Mouse (Mus musculus): ENCODE results near the gene Kctd19.

Kctd19 gene

DNA sequence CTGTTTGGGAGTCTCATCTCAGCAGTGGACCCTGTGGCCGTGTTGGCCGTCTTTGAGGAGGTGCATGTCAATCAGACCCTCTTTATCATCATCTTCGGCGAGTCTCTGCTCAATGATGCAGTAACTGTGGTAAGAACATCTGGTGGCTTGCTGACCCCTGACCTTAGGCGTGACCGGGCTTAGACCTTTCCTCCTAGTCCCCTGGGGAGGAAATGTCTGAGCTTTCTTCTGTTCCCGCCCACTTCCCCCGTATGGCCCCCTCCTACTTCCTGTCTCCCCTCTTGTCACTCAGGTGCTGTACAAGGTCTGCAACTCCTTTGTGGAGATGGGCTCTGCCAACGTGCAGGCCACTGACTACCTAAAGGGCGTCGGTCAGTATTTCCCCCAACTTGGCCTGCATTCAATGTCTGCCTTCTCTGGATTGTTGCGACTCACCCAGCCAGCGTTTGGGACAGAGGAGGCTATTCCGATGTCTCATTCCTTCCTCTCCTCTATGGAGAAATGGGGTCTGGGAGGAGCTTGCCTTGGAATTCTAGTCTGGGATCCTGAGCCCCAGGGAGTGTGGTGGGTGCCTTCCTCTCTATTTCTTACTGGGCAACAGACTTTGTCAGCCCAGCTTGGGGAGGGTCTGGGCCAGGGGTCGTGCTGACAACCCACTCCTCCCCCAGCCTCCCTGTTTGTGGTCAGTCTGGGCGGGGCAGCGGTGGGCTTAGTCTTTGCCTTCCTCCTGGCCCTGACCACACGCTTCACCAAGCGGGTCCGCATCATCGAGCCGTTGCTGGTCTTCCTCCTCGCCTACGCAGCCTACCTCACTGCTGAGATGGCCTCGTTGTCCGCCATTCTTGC, 57.9 kb downstream of the Kctd19 start:
- peak; percentile 55 to 57 for DNase-seq

- no peak for DNase-seq
These were observed 58.8 kb downstream of the Kctd19 start for GRCm38 (mm10) chr8:105354549-105354948.

GRCm38 (mm10) chr8:105353583-105354135, 59.6 kb downstream of the Kctd19 start:
- DNase-seq = no peak

- DNase-seq = no peak
These were observed 63.1 kb downstream of the Kctd19 start for GRCm38 (mm10) chr8:105350186-105350585.

DNA sequence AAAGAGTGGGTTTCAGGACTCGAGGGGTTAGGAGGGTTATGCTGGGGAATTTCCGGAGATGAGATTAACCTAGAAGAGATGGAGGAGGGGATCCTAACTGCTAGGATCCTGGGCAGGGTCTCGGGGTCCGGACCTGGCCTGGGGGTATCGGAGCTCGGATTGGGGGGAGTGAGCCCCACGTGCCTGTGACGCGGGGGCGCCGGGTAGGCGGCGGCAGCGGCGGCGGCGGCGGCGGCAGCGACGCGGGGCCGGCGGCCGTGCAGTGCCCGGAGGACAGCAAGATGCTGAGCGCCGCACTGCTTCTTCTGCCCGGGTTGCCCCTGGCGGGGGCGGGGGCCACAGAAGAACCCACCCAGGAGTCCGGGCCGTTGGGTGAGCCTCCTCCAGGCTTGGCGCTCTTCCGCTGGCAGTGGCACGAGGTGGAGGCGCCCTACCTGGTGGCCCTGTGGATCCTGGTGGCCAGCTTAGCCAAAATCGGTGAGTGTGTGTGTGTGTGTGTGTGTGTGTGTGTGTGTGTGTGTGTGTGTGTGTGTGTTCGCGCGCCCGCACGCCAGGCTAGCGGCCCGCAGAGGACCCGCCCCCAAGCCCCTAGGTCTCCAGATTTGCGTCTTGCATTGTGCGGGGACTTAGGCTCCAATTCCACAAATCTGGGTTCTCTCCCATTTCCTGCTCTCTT, 64.1 kb downstream of the Kctd19 start:
- no peak for DNase-seq

GRCm38 (mm10) chr8:105348450-105349095, 64.7 kb downstream of the Kctd19 start, which contains the start of gene Slc9a5:
TSS of gene Slc9a5 (plus strand) at chr8:105348843.
- DNase-seq = no peak

DNA sequence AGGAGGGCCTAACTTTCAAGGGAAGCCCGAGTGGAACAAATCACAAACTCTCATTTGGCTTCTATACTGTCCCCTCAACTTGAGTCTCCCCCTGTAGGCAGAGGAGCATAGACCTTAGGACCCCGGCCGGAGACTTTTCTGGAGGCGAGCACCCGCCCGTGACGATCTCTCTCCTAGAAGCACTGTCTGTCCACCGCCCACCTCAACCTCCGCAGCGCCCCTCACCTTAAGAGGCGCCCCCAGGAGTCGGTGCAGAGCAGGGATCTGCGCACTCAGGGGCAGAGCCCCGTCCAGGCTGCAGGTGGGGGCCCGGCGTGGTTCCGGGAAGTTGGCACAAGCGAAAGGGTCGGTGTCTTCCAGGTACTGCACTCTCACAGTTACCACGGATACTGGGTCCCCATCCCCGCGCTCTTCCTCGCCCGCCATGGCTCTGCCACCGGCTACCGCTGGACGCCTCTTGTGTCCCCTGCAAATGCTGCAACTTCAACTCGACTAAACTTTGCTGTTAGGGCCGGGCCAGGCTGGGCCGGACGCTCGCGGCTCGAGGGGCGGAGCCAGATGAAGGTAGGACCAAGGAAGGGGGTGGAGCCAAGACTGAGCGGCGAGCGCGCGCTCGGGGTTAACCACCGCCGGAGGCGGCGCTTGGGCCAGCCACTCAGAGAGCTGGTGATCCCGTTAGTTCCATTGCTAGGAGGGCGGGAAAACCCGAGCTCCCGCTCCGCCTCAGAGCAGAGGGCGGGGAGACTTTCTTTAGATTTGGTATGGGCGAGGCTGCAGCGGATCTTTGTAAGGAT, 65.7 kb downstream of the Kctd19 start, which contains the start of gene Fhod1:
TSS of gene Fhod1 (minus strand) at position 526 of the 794 bp plus-strand sequence.
- DNase-seq = peak; percentile 96 to 97

DNA sequence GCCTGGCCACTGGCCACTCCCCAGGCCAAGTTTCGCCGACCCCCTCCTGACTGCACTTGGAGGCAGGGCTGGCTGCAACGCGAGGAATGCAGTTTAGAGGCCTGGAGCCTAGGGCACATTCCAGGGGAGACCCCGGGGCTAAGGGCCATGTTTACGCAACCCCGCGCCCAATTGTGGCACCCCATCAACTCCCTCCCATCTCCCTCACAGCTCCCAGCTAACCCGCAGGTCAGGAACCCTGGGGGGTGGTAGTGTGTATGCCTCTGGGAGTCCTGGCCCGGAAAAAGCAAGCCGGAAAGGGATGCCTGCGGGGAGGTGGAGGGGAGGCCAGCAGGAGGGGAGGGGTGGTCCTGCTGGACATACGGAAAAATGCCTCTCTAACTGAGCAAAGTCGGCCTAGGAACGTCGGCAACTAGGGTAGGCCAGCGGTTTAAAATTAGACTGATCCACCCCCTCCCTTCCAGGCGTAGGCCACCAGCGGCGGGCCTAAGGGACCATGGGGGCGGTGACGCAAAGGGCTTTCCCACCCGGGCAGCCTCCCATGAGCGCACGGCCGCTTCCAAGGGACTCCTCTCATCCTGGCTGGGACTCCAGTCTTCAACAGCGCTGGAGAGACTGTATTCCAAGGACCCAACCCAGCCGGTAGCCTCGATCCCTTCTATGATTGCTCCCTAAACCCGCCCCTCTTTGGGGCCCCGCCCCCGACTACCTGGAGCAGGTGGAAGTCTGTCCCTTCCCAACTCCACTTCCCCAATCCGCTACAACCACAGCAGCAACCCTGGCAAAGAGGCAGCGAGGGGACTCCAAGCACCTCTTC, 66.5 kb downstream of the Kctd19 start:
- DNase-seq = peak; percentile 75 to 77

GRCm38 (mm10) chr8:105345061-105345975, 68.0 kb downstream of the Kctd19 start:
- no peak for DNase-seq

GRCm38 (mm10) chr8:105343791-105344574, 69.3 kb downstream of the Kctd19 start:
- no peak for DNase-seq

GRCm38 (mm10) chr8:105342768-105343167, 70.5 kb downstream of the Kctd19 start:
- no peak for DNase-seq

DNA sequence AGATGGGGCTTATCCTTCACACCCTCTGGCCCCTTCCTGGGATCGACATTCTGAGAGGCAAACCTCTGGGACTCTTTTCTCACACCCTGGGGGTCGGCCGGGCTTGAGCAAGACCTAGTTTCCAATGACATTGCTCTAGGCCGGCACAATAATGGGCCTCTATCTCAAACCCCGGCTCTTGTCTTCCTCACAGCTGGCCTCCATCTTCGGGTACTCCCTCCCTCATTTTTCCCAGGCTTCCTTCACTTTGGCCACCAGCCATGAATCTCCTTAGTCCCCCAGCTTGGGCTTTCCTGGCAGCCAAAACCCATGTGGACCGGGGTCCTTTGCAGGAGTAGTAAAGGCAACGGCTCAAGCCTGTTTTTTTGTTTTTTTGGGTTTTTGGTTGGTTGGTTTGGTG, 71.9 kb downstream of the Kctd19 start:
- no peak for DNase-seq

DNA sequence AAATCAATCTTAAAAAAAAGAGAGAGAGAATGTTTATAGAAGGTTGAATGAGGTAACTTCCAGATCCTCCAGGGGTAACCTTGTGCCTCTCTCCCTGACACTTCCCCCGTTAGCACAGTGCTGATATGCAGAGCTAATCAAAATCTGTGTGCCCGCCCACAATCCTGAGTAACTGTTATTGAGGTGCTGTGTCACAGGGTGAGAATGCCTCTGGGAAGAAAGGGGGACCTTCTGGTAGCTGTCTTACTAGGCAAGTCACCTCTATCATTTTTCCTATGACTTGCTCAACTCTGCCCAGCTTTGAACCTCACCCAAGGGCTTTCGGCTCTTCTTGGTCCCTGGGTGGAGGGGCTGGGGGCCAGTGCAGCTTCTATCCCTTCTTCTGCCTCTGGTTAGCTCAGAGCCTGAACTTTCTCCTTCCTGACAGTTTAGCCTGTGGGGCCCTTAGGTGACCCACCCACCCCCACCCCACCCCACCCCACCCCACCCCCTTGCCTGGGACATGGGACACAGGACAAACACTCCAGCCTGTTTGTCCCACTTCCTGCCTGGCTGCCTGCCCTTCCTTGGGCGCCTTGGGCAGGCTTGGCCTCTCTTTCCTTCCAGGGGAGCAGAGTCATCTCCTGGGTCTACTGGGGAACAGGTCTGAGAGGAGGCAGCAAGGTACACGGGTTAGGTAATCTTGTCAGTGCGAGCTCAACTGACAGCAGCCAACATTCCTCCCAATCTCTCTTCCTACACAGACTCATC, 73.2 kb downstream of the Kctd19 start:
- DNase-seq = no peak

- no peak for DNase-seq
These were observed 74.3 kb downstream of the Kctd19 start for GRCm38 (mm10) chr8:105338992-105339391.

GRCm38 (mm10) chr8:105336373-105337130, 76.8 kb downstream of the Kctd19 start:
- no peak for DNase-seq
